Mouse (Mus musculus): ENCODE measurements around the gene Tepsin. TPM values are rescaled to one million over a fixed set of nuclear protein-coding genes. Genes with fewer than 3 reads are reported as not detected.

Tepsin gene
- polyA plus RNA-seq, 1 experiment: 2.9 TPM

- H3K27me3 ChIP-seq (ENCODE audit: control insufficient read depth): peaks cover 41% of the 10 kb centered on the region
- no peaks in the 10 kb centered on the region for H3K36me3 ChIP-seq (ENCODE audit: control insufficient read depth)
- no peak for TF ChIP-seq TAL1 (IDR thresholded peaks at IDR 0.05; ENCODE audit: low read length)
- no peak for TF ChIP-seq GATA1 (IDR thresholded peaks at IDR 0.05; ENCODE audit: low read length)
- no peaks in the 10 kb centered on the region for H3K9me3 ChIP-seq (ENCODE audit: control insufficient read depth, low read length)
- H3K4me1 ChIP-seq (ENCODE audit: control insufficient read depth): no peaks in the 10 kb centered on the region
- H3K4me3 ChIP-seq (replicated peaks): no peak overlapping the region
Measured at GRCm38 (mm10) chr11:120045839-120046552, 52.5 kb downstream of the Tepsin start.

- TF ChIP-seq TAL1 (IDR thresholded peaks at IDR 0.05; ENCODE audit: low read length): no peak
- TF ChIP-seq GATA1 (IDR thresholded peaks at IDR 0.05; ENCODE audit: low read length): no peak
- H3K36me3 ChIP-seq (ENCODE audit: control insufficient read depth): no peaks in the 10 kb centered on the region
- peaks cover 40% of the 10 kb centered on the region for H3K27me3 ChIP-seq (ENCODE audit: control insufficient read depth)
- no peaks in the 10 kb centered on the region for H3K4me1 ChIP-seq (ENCODE audit: control insufficient read depth)
- H3K9me3 ChIP-seq (ENCODE audit: control insufficient read depth, low read length): no peaks in the 10 kb centered on the region
- H3K4me3 ChIP-seq (replicated peaks): no peak overlapping the region
Measured at GRCm38 (mm10) chr11:120045341-120045740, 53.2 kb downstream of the Tepsin start.

- Histone ChIP-seq H3K27me3 (ENCODE audit: control insufficient read depth) (peaks cover 21% of the 10 kb centered on the region), H3K36me3 (ENCODE audit: control insufficient read depth) (no peaks in the 10 kb centered on the region), H3K9me3 (ENCODE audit: control insufficient read depth, low read length) (no peaks in the 10 kb centered on the region), H3K4me3 (replicated peaks) (no peak overlapping the region), H3K4me1 (ENCODE audit: control insufficient read depth) (no peaks in the 10 kb centered on the region)
- TF ChIP-seq TAL1 (IDR thresholded peaks at IDR 0.05; ENCODE audit: low read length): no peak
- no peak for TF ChIP-seq GATA1 (IDR thresholded peaks at IDR 0.05; ENCODE audit: low read length)
Measured at GRCm38 (mm10) chr11:120042141-120042838, 56.2 kb downstream of the Tepsin start.

GRCm38 (mm10) chr11:120041191-120042123, 57.1 kb downstream of the Tepsin start:
- Histone ChIP-seq H3K9me3 (ENCODE audit: control insufficient read depth, low read length) (no peaks in the 10 kb centered on the region), H3K4me1 (ENCODE audit: control insufficient read depth) (no peaks in the 10 kb centered on the region), H3K27me3 (ENCODE audit: control insufficient read depth) (peaks cover 13% of the 10 kb centered on the region), H3K36me3 (ENCODE audit: control insufficient read depth) (no peaks in the 10 kb centered on the region), H3K4me3 (replicated peaks) (no peak overlapping the region)
- no peak for TF ChIP-seq TAL1 (IDR thresholded peaks at IDR 0.05; ENCODE audit: low read length)
- TF ChIP-seq GATA1 (IDR thresholded peaks at IDR 0.05; ENCODE audit: low read length): no peak

Other genes starting within 250 kb of the Tepsin start
- 2.7 and 3.0 TPM in 2 replicates for gene Chmp6, start 185.3 kb downstream of the Tepsin start, polyA plus RNA-seq (2012)
- gene Baiap2, start 156.0 kb downstream of the Tepsin start, polyA plus RNA-seq (2012): 0.14 and 0.18 TPM in 2 replicates
- gene Aatk, start 51.6 kb downstream of the Tepsin start, polyA plus RNA-seq (2012): 0.02 and 0.03 TPM in 2 replicates
- gene Cep131, start 11.9 kb downstream of the Tepsin start, polyA plus RNA-seq (2012): 1.8 and 2.3 TPM in 2 replicates
- 6.7 and 9.0 TPM in 2 replicates for gene Ndufaf8, start 197 bp upstream of the Tepsin start, polyA plus RNA-seq (2012)
- 6.1 and 6.2 TPM in 2 replicates for gene Slc38a10, start 52.6 kb upstream of the Tepsin start, polyA plus RNA-seq (2012)
- gene Bahcc1, start 134.2 kb upstream of the Tepsin start, polyA plus RNA-seq (2012): 0.17 and 0.21 TPM in 2 replicates
- 9.0 TPM in 2 replicates for gene Actg1, start 249.8 kb upstream of the Tepsin start, polyA plus RNA-seq (2012)

Data from erythroblast, embryonic 14.5 days (primary cell).